Comparison of ENCODE assay signal across 9 mouse cellular contexts in the genomic region with DNA sequence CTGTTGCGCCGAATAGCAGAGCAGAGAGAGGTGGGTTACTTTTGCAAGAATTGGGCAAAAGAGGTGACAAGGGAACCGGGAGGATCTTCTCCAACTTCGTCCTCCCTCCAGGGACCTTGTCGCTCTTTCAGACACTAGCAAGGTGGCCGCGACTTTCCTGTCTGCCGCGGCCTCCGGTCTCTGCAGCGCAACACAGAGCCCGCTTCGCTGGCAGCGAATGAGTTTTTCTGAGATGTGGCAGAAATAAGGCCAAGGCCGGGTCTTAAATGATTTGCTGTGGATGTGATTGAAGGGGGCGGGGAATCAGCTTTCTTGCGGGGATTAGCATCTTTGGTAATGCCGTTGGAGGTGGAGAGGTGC. TPM values are rescaled to one million over a fixed set of nuclear protein-coding genes. Genes with fewer than 3 reads are reported as not detected.
DNase-seq lines count a peak whose midpoint lies in the region; ATAC-seq and TF ChIP-seq lines count a peak whose summit lies in the region.
"Had no signal": no experiment of that assay in that cellular context is flagged by ENCODE, and none has a peak within 500 bp of the region (broad histone marks: within the 10 kb centered on the region; RNA-seq: fewer than 3 reads in every experiment).

No protein-coding gene starts in this region.

- no peaks in the 10 kb centered on the region for H3K9me3 ChIP-seq in forebrain, embryonic 14.5 days (replicated peaks; ENCODE audit: control insufficient read depth, low read length)
- no peaks in the 10 kb centered on the region for H3K9me3 ChIP-seq in neural tube, embryonic 14.5 days (ENCODE audit: control insufficient read depth, low read length)

- H3K9ac ChIP-seq in forebrain, embryonic 14.5 days (ENCODE audit: low read length) = peak overlapping the region; percentile 87
- H3K9ac ChIP-seq in neural tube, embryonic 14.5 days (replicated peaks; ENCODE audit: low read depth, low read length) = peak overlapping the region; percentile 90

- ATAC-seq in forebrain, embryonic 14.5 days = no peak
- no peak for ATAC-seq in neural tube, embryonic 14.5 days (ENCODE audit: low read depth)

- WGBS in spleen, adult 2 months = under 1% methylated on average over 18 of the region's 18 CpGs
- 2% methylated on average over 18 of the region's 18 CpGs for WGBS in bone marrow, adult 2 months
- under 1% methylated on average over 18 of the region's 18 CpGs for WGBS in forebrain, embryonic 14.5 days
- under 1% methylated on average over 18 of the region's 18 CpGs for WGBS in neural tube, embryonic 14.5 days

- no peak for TF ChIP-seq POLR2A in spleen, adult 2 months (IDR thresholded peaks at IDR 0.05; ENCODE audit: low read depth, low read length)
- TF ChIP-seq POLR2A in bone marrow, adult 2 months (IDR thresholded peaks at IDR 0.05; ENCODE audit: borderline replicate concordance, control insufficient read depth, low read depth, low read length) = no peak

- H3K27ac ChIP-seq in spleen, adult 2 months (ENCODE audit: insufficient read depth, low read length) = no peak overlapping the region
- no peak overlapping the region for H3K27ac ChIP-seq in bone marrow, adult 2 months (ENCODE audit: control insufficient read depth, insufficient read depth, low read depth, low read length, poor library complexity)
- H3K27ac ChIP-seq in forebrain, embryonic 14.5 days (ENCODE audit: low read depth, low read length) = 0 out of 2 replicates have a peak overlapping the region, but pooled peaks have one; percentile 9
- H3K27ac ChIP-seq in neural tube, embryonic 14.5 days (ENCODE audit: low read depth, low read length) = no peak overlapping the region

- TF ChIP-seq CTCF in spleen, adult 2 months (IDR thresholded peaks at IDR 0.05; ENCODE audit: extremely low read depth, insufficient read depth, insufficient read length, insufficient replicate concordance) = no peak
- no peak for TF ChIP-seq CTCF in bone marrow, adult 2 months (IDR thresholded peaks at IDR 0.05; ENCODE audit: control insufficient read depth, insufficient read depth, low read length)

- H3K36me3 ChIP-seq in spleen, adult 2 months (ENCODE audit: control insufficient read depth, insufficient read depth, low read length) = 0 out of 2 replicates have a peak, but pooled peaks cover 2% of the 10 kb centered on the region
- peaks cover 4% of the 10 kb centered on the region; the same call in 1 of the 2 replicates for H3K36me3 ChIP-seq in forebrain, embryonic 14.5 days (ENCODE audit: control insufficient read depth, insufficient read depth, low read length)
- no peaks in the 10 kb centered on the region for H3K36me3 ChIP-seq in neural tube, embryonic 14.5 days (ENCODE audit: control insufficient read depth, insufficient read depth, low read length)

- H3K4me1 ChIP-seq in spleen, adult 2 months (ENCODE audit: control insufficient read depth, insufficient read depth, insufficient read length) = peaks cover 15% of the 10 kb centered on the region; the same call in 1 of the 2 replicates
- no peaks in the 10 kb centered on the region; the same call in 1 of the 2 replicates for H3K4me1 ChIP-seq in bone marrow, adult 2 months (ENCODE audit: control insufficient read depth, insufficient read depth, low read length)
- peaks cover 18% of the 10 kb centered on the region for H3K4me1 ChIP-seq in forebrain, embryonic 14.5 days (ENCODE audit: control insufficient read depth, insufficient read depth, low read length)
- peaks cover 27% of the 10 kb centered on the region for H3K4me1 ChIP-seq in neural tube, embryonic 14.5 days (ENCODE audit: control insufficient read depth, insufficient read depth, low read length)

- no peak for DNase-seq in spleen, adult 2 months (ENCODE audit: low read depth in 1 of 2, low spot score in 2 of 2)
- DNase-seq in spleen, postnatal 14 days (ENCODE audit: low spot score in 2 of 2) = no peak
- DNase-seq in forebrain, embryonic 14.5 days (ENCODE audit: low spot score) = peak; percentile 57
- peak; percentile 23 to 44 for DNase-seq in kidney, postnatal 36 days
- no peak for DNase-seq in gastrocnemius, postnatal 10 days
- no peak for DNase-seq in gastrocnemius, adult 18-20 months (ENCODE audit: low spot score)

- peaks cover 2% of the 10 kb centered on the region; the same call in 1 of the 2 replicates for H3K27me3 ChIP-seq in spleen, adult 2 months (ENCODE audit: control insufficient read depth, insufficient read depth, low read length)
- H3K27me3 ChIP-seq in forebrain, embryonic 14.5 days (replicated peaks; ENCODE audit: control insufficient read depth, insufficient read depth, low read length) = no peaks in the 10 kb centered on the region
- no peaks in the 10 kb centered on the region for H3K27me3 ChIP-seq in neural tube, embryonic 14.5 days (ENCODE audit: control insufficient read depth, insufficient read depth, low read length)

- peak overlapping the region; percentile 96 for H3K4me2 ChIP-seq in forebrain, embryonic 14.5 days (ENCODE audit: low read length)
- peak overlapping the region; percentile 93 for H3K4me2 ChIP-seq in neural tube, embryonic 14.5 days (ENCODE audit: low read depth, low read length)

- peak overlapping the region; percentile 76; the same call in 1 of the 2 replicates for H3K4me3 ChIP-seq in spleen, adult 2 months (ENCODE audit: extremely low read depth, insufficient read depth, insufficient read length)
- H3K4me3 ChIP-seq in bone marrow, adult 2 months (replicated peaks; ENCODE audit: control insufficient read depth, low read depth, low read length) = peak overlapping the region; percentile 65
- peak overlapping the region; percentile 95 for H3K4me3 ChIP-seq in forebrain, embryonic 14.5 days (ENCODE audit: low read depth, low read length)
- H3K4me3 ChIP-seq in neural tube, embryonic 14.5 days (ENCODE audit: low read depth, low read length) = peak overlapping the region; percentile 98

RNA-seq across cellular contexts. Expression of gene Sap30l, which starts 1.1 kb away (rescaled TPM):
- polyA plus RNA-seq in spleen, adult 2 months (2012; rRNA removed) = 16.5 and 24.1 TPM in 2 replicates
- polyA plus RNA-seq in bone marrow, adult 2 months (2011; ENCODE audit: insufficient read depth, insufficient read length, low replicate concordance, missing spikeins) = 19.9 and 22.5 TPM in 2 replicates
- polyA plus RNA-seq in forebrain, embryonic 14.5 days (2014; fragmentation: Nextera tagmentation; extraction: Ambion mirVana) = 7.8 and 8.5 TPM in 2 replicates
- 11.7 and 15.8 TPM in 2 replicates for polyA plus RNA-seq in neural tube, embryonic 14.5 days (2014; fragmentation: Nextera tagmentation; extraction: Ambion mirVana)
- 10 to 100 TPM; 28.2 to 29.8 TPM for total RNA-seq in gastrocnemius, postnatal 10 days (2021)
- total RNA-seq in gastrocnemius, adult 18-20 months (2021) = 10 to 100 TPM; 49.7 to 54.2 TPM

RNA-seq across cellular contexts. Expression of gene Hand1, which starts 30.1 kb away (rescaled TPM):
- not detected in 2 replicates for polyA plus RNA-seq in spleen, adult 2 months (2012; rRNA removed)
- polyA plus RNA-seq in bone marrow, adult 2 months (2011; ENCODE audit: insufficient read depth, insufficient read length, low replicate concordance, missing spikeins) = not detected in 2 replicates
- not detected in 2 replicates for polyA plus RNA-seq in forebrain, embryonic 14.5 days (2014; fragmentation: Nextera tagmentation; extraction: Ambion mirVana)
- 0.11 and 0.14 TPM in 2 replicates for polyA plus RNA-seq in neural tube, embryonic 14.5 days (2014; fragmentation: Nextera tagmentation; extraction: Ambion mirVana)
- total RNA-seq in gastrocnemius, postnatal 10 days (2021) = not detected
- not detected for total RNA-seq in gastrocnemius, adult 18-20 months (2021)
- total RNA-seq: heart, postnatal 36 days had no signal

Comparison
In these comparisons a context has a peak if more than half of its experiments do, and no peak if none do; other contexts are left out.
1. DNase-seq: peak in forebrain, embryonic 14.5 days (single experiment) and kidney, postnatal 36 days (2 of 2); none in spleen, adult 2 months (0 of 2), spleen, postnatal 14 days (0 of 2), gastrocnemius, postnatal 10 days (single experiment) and gastrocnemius, adult 18-20 months (single experiment).
2. Peak in every context shown above with its lines, with median percentiles within 50 percentile points of each other: H3K4me3 ChIP-seq.